Mouse (Mus musculus) neural tube, embryonic 15.5 days (tissue): ENCODE data around the gene Wfikkn2. TPM values are rescaled to one million over a fixed set of nuclear protein-coding genes. Genes with fewer than 3 reads are reported as not detected.

Experiments
- ATAC-seq: fragments of 200-750 bp; cut with Nextera tagmentation; 2 replicates; pipeline ENCODE4 v1.8.0; 2017; ENCODE audit warnings: mild to moderate bottlenecking, moderate TSS enrichment, moderate library complexity; ENCODE audit not compliant: low FRiP score
- H3K27ac ChIP-seq: fragments of 300-500 bp; sonication (generic); replicated peaks from 2 replicates; pipeline ENCODE4 v1.5.1; 2015; ENCODE audit warnings: mild to moderate bottlenecking, inconsistent platforms
- H3K27me3 ChIP-seq: fragments of 300-500 bp; sonication (generic); replicated peaks from 2 replicates; pipeline ENCODE4 v1.6.1; 2015; ENCODE audit warnings: inconsistent platforms
- H3K36me3 ChIP-seq: fragments of 300-500 bp; sonication (generic); 2 replicates; pipeline ENCODE4 v1.6.1; 2015; ENCODE audit warnings: inconsistent platforms
- H3K4me1 ChIP-seq: fragments of 300-500 bp; sonication (generic); 2 replicates; pipeline ENCODE4 v1.6.1; 2015; ENCODE audit warnings: inconsistent platforms
- H3K4me2 ChIP-seq: fragments of 300-500 bp; sonication (generic); 2 replicates; pipeline ENCODE4 v1.6.1; 2015; ENCODE audit warnings: inconsistent platforms, mild to moderate bottlenecking, moderate library complexity
- H3K4me3 ChIP-seq: fragments of 300-500 bp; sonication (generic); replicated peaks from 2 replicates; pipeline ENCODE4 v1.5.1; 2015; ENCODE audit warnings: mild to moderate bottlenecking, inconsistent platforms
- H3K9ac ChIP-seq: fragments of 300-500 bp; sonication (generic); replicated peaks from 2 replicates; pipeline ENCODE4 v1.6.1; 2015; ENCODE audit warnings: mild to moderate bottlenecking, inconsistent platforms
- H3K9me3 ChIP-seq: fragments of 300-500 bp; sonication (generic); replicated peaks from 2 replicates; pipeline ENCODE4 v1.6.1; 2016; ENCODE audit warnings: inconsistent platforms
- WGBS: fragments of 180-500 bp; shearing (Covaris S2); methylation state at CpG from one replicate; pipeline ENCODE4 v1.1.7; 2015; ENCODE audit warnings: mixed read lengths; 5-methylcytosine and 5-hydroxymethylcytosine counted together
- polyA plus RNA-seq: library from polyadenylated mRNA; unstranded; fragments of >200 nt; fragmentation: Nextera tagmentation; extraction: Ambion mirVana; gene quantifications from 2 replicates; pipeline ENCODE4 v1.2.1, GENCODE M21; 2015

Gene Wfikkn2
- polyA plus RNA-seq, 1 experiment from 2014 or later, result 3.2 TPM

DNA sequence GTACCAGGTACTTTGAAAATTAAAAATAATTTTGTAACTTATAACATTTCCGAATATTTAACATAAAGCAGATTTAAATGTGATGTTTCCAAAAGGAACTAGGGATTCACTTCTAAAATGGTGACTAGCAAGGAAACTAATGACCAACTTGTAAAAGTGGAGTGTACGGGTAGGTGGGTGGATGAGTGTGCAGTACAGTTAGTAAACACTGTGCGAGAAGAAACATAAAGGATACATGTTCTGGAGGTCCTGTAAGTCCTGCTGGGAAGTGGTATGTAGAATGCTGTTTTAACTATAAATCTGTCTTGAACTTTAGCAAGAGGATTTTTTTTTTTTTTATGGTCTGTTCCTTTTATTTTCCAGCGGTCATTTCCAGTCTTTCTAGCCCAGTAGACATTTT lies 32.8 kb downstream of the Wfikkn2 start:
- Histone ChIP-seq H3K4me3 (peak overlapping the region; percentile 94), H3K9ac (peak overlapping the region; percentile 99; the same call in 1 of the 2 replicates), H3K9me3 (no peaks in the 10 kb centered on the region), H3K4me2 (peak overlapping the region; percentile 55), H3K36me3 (peaks cover 2% of the 10 kb centered on the region; the same call in 1 of the 2 replicates), H3K4me1 (peaks cover 29% of the 10 kb centered on the region), H3K27me3 (no peaks in the 10 kb centered on the region), H3K27ac (no peak overlapping the region)
- no peak for ATAC-seq
- 28% methylated on average over 4 of the region's 4 CpGs for WGBS

DNA sequence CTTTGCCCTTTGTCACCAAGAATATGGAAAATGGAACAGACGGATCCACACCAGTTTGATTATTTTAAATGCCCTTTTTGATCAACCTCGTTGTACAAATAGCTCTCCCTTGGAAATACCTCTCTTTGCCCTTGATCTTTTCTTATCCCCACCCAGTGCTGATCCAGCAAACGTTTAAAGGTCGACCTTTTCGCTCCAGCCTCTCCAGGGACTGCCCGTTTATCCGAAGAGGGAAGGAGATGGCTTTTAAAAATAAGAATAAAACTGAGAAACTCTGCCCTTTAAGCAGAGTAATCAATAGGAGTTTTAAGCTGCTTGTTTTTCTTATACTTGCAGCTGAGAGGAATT lies 33.3 kb downstream of the Wfikkn2 start:
- Histone ChIP-seq H3K27me3 (no peaks in the 10 kb centered on the region), H3K27ac (peak overlapping the region; percentile 98), H3K4me3 (peak overlapping the region; percentile 94), H3K9me3 (no peaks in the 10 kb centered on the region), H3K4me2 (peak overlapping the region; percentile 55), H3K4me1 (peaks cover 29% of the 10 kb centered on the region), H3K36me3 (peaks cover 2% of the 10 kb centered on the region; the same call in 1 of the 2 replicates), H3K9ac (peak overlapping the region; percentile 99)
- WGBS, result 2% methylated on average over 7 of the region's 7 CpGs
- ATAC-seq, result no peak

DNA sequence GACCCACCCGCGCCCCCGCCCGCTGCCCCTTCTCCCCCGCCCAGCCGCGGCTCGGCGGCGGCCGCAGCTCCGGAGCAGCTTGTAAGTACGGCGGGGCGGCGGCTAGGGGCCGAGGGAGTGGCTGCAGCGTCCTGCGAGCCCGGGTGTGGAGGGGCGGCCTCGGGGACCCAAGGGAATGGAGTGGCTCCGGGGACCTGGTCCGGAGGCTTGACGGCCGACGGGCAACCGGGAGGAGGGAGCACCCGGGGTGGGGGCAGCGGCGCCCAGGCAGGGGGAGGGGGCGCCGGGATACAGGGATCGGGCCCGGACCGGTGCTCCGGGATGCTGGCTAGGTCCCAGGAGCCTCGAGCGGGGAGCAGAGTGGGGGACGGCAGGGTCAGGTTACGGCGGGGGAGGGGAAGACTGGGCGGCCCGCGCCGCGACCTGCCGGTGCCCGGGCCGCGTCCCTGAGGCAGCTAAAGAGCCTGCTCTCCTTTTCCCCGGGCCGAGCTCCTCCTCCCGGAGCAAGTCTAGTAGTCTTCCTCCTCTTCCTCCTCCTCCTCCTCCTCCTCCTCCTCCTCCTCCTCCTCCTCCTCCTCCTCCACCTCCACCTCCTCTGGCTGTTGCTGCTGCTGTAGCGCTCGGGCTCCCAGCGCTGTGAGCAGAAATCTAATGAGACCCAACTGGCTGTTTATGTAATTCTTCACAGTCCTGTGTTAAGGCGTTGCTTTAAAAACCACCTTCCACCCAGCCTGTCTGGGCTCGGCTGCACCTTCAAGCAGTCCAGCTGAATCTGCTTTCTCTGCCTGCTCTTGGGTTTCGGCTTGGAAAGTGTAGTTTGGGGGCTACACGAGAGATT lies 33.9 kb downstream of the Wfikkn2 start:
- no peaks in the 10 kb centered on the region for H3K9me3 ChIP-seq
- no peaks in the 10 kb centered on the region for H3K27me3 ChIP-seq
- peaks cover 2% of the 10 kb centered on the region; the same call in 1 of the 2 replicates for H3K36me3 ChIP-seq
- H3K27ac ChIP-seq, result peak overlapping the region; percentile 98
- WGBS, result 1% methylated on average over 49 of the region's 61 CpGs
- H3K4me3 ChIP-seq, result peak overlapping the region; percentile 94
- peak; percentile 16 for ATAC-seq
- H3K4me1 ChIP-seq, result peaks cover 29% of the 10 kb centered on the region
- H3K9ac ChIP-seq, result peak overlapping the region; percentile 99
- peak overlapping the region; percentile 55 for H3K4me2 ChIP-seq

DNA sequence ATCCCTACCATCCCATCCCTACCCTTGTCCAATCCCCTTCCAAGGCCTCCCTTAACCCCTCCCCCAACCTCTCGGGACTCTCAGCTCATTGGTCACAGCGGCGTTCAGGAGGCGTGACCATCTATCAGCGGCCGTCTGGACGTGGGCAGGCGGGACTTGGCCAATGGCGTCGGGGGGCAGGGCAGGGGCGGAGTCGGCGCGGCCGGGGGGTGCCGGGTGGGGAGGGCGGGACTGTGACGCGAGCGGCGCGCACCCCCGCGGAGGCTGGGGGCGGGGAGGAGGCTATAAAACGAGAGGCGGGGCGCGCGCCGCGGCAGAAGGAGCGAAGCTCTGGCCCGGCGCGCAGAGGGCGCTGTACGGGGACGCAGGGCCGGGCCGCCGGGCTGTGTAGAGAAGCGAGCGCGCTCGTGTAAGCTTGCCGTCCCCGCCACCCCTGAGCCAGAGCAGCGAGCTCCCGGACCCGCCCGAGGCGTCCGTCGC lies 34.6 kb downstream of the Wfikkn2 start, which contains the start of gene Tob1:
Gene Tob1, plus strand, starts transcription at position 331 of the 480 bp plus-strand sequence.
- Histone ChIP-seq H3K9me3 (no peaks in the 10 kb centered on the region), H3K4me2 (peak within 1 kb of the TSS; percentile 98), H3K9ac (peak within 1 kb of the TSS; percentile 99), H3K4me3 (peak within 1 kb of the TSS; percentile 94), H3K27me3 (no peaks in the 10 kb centered on the region), H3K4me1 (peaks cover 26% of the 10 kb centered on the region), H3K27ac (peak within 1 kb of the TSS; percentile 99), H3K36me3 (peaks cover 2% of the 10 kb centered on the region; the same call in 1 of the 2 replicates)
- peak; percentile 97 for ATAC-seq
- under 1% methylated on average over 41 of the region's 55 CpGs for WGBS

DNA sequence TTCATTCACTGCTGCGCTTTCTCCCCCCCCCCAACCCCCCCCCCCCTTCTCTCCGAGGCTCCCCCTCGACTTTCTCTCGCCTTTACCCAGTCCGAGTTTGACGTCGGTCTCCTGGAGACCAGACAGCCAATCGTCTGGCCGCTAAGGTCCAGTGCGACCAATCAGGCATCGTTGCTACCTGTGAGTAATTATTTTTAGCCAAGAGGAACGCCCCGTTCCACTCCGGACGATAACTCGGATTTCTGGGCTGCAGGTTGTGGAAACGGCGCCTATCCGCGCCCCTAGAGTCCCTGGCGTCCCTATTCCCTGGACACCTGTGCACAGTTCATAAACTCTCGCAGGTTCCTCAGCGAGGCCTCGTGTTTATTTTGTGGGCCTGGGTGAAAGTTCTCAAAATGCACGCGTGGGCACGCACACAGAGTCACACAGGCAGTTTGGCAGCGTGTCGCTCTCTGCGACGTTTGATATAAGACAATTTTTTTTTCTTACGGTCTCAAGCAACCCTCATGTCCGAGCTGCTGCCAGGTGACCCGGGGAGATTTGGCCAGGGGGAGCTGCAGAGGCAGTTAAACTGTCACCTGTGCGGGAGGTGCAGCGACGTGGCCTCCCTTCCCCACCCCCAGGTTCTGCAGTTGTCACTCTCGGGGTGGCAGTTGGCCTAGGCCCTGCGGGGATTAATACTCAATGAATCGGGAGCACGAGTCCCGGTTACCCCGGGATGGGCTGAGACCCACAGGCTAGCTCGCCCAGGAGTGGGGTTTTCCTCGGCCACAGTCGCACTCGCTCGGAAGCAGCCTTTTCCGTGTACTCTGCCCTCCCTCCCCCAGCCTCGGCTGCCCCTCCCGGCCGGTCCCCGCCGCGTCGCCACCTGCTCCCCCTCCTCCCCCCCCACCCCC lies 35.4 kb downstream of the Wfikkn2 start:
- Histone ChIP-seq H3K9ac (peak overlapping the region; percentile 71), H3K4me1 (peaks cover 19% of the 10 kb centered on the region), H3K27ac (peak overlapping the region; percentile 99), H3K4me2 (peak overlapping the region; percentile 98), H3K9me3 (no peaks in the 10 kb centered on the region), H3K36me3 (peaks cover under 1% of the 10 kb centered on the region; the same call in 1 of the 2 replicates), H3K4me3 (peak overlapping the region; percentile 94), H3K27me3 (no peaks in the 10 kb centered on the region)
- under 1% methylated on average over 47 of the region's 56 CpGs for WGBS
- peak; percentile 85 for ATAC-seq

DNA sequence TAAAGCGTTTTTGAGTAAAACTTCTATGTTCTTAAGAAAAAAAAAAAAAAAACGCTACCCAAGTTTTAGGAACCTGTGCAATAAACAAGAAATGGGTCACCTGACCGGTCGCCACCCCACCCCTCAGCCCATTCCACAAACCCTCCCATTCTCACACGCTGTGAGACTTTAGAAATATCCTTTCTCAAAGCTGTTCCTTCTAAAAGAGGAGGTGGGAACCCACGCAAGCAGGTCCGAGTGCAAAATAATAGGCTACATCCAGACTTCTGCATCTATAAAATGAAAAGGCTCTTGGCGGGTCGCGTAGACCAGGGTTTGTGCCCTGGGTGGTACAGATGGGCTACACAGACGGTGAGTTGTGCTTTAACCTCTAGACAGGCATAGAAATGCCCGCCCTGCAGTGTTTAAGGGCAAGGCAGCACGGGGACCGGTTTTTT lies 36.1 kb downstream of the Wfikkn2 start:
- Histone ChIP-seq H3K36me3 (no peaks in the 10 kb centered on the region; the same call in 1 of the 2 replicates), H3K27me3 (no peaks in the 10 kb centered on the region), H3K9me3 (no peaks in the 10 kb centered on the region), H3K9ac (peak overlapping the region; percentile 71), H3K4me3 (peak overlapping the region; percentile 94), H3K4me2 (peak overlapping the region; percentile 98), H3K27ac (peak overlapping the region; percentile 99), H3K4me1 (peaks cover 18% of the 10 kb centered on the region)
- 2% methylated on average over 14 of the region's 14 CpGs for WGBS
- ATAC-seq, result no peak

DNA sequence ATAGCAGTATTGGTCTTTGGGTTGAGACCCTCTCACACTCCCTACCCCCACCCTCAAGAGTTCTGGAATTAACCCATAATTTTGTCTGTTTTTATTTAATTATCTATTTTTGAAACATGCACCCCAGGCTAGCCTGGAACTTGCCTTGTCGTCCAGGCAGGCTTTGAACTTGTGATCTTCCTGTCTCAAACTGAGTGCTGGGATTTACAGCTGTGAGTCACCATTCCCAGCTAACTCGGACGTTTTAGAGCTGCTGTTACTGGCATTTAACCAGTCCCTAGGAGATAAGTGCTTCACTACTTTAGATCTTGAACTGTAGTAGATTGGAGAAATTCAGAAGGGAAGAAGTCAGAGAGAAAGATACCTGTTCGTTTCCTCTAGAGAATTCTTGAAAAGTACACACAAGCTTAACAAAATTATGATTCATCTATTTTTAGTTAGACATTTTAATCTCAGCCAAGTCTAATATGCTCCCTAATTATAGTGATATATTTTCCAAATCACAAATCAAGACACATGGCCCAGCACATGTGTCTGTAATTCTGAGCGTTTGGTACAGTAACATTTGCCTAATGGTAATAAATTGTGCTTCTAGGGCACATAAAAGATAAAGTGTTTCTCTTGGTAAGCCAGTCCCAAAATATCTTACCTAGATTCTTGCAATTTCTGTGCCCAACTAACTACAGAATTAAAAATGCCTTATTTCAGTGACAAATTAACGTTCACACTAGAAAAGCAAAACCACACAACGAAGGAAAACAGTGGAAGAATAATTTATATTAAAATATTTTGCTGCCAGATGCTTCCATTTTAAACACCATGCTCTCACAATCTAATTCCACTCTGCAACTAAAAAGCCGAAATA lies 36.8 kb downstream of the Wfikkn2 start:
- H3K9ac ChIP-seq, result no peak overlapping the region
- WGBS, result 33% methylated on average over 8 of the region's 8 CpGs
- no peak overlapping the region for H3K4me3 ChIP-seq
- peak overlapping the region; percentile 98 for H3K4me2 ChIP-seq
- H3K9me3 ChIP-seq, result no peaks in the 10 kb centered on the region
- H3K27ac ChIP-seq, result peak overlapping the region; percentile 99
- no peak for ATAC-seq
- H3K36me3 ChIP-seq, result no peaks in the 10 kb centered on the region; the same call in 1 of the 2 replicates
- H3K27me3 ChIP-seq, result no peaks in the 10 kb centered on the region
- H3K4me1 ChIP-seq, result peaks cover 12% of the 10 kb centered on the region

DNA sequence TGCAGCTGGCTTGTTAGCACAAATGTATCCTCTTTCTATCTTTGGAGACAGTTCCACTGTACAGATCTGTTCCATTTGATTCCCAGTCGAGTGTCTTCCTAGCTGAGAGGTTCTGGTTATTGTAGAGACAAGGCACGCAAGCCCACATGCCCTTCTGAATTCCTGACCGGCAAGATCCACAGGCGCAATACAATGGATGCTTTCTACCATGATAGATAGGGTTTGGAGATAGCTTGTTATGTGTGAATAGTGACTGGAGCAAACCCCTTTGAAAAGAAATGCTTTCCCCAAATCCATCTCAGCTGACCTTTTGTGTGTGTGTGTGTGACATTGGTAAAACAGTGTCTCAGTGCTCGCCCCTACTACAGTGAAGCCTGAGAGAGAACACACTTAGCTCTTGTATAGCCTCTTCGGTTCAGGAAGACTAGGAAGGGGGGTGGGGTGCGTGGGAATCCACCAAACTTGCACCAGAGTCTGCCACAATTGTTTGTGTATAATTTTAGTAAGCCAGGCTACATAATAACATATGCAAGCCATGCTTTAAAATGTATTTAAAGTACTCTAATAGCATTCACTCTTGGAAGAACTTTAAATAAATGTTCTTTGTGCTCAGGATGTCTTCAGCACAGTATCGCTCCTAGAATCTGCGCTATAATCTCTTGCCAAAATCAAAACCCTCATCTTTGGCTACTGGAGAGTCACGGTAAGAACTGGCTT lies 39.2 kb downstream of the Wfikkn2 start:
- no peaks in the 10 kb centered on the region for H3K27me3 ChIP-seq
- H3K4me2 ChIP-seq, result no peak overlapping the region
- no peaks in the 10 kb centered on the region for H3K36me3 ChIP-seq
- no peak for ATAC-seq
- H3K9ac ChIP-seq, result no peak overlapping the region
- H3K27ac ChIP-seq, result no peak overlapping the region
- no peak overlapping the region for H3K4me3 ChIP-seq
- WGBS, result 45% methylated on average over 10 of the region's 10 CpGs
- H3K9me3 ChIP-seq, result no peaks in the 10 kb centered on the region
- H3K4me1 ChIP-seq, result no peaks in the 10 kb centered on the region

DNA sequence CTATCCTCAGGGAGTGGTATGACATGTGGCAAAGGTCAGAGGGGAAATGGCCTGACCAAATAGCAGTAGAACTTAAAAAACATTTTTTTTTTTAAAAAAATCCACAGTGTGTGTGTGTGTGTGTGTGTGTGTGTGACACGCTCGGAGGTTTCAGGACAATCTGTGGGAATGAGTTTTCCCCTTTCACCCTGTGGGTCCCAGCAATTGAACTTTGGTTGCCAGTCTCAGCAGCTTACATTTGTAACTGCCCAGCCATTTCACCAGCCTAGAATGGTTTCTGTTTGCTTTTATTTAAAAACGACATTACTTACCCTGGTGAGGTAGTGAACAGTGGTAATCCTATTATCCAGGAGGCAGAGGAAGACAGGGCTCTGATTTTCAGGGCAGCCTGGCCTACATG lies 42.7 kb downstream of the Wfikkn2 start:
- Histone ChIP-seq H3K4me2 (no peak overlapping the region), H3K27me3 (no peaks in the 10 kb centered on the region), H3K27ac (no peak overlapping the region), H3K36me3 (no peaks in the 10 kb centered on the region), H3K9ac (no peak overlapping the region), H3K9me3 (no peaks in the 10 kb centered on the region), H3K4me3 (no peak overlapping the region), H3K4me1 (no peaks in the 10 kb centered on the region)
- no peak for ATAC-seq
- 89% methylated on average over 3 of the region's 3 CpGs for WGBS

DNA sequence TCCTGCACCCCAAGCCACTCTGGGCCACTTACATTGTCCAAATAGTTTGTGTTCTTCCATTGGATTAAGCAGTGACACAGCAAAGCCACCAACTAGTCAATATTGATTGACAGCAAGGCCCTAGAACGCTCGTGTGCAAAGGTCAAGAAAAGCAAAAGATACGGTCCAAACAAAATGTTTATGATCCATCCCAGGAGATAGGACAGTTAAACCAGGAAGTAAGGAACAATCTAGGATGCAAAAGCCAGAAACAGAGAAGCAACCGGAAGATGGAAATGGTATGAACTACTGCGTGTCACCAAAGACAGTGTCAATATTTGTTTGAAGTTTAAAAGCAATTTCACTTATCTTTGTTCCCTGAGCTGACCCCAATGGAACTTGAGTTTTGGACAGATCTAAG lies 43.7 kb downstream of the Wfikkn2 start:
- Histone ChIP-seq H3K27me3 (no peaks in the 10 kb centered on the region), H3K9me3 (no peaks in the 10 kb centered on the region), H3K36me3 (no peaks in the 10 kb centered on the region), H3K9ac (no peak overlapping the region), H3K4me3 (no peak overlapping the region), H3K4me1 (no peaks in the 10 kb centered on the region), H3K27ac (no peak overlapping the region), H3K4me2 (no peak overlapping the region)
- ATAC-seq, result no peak
- 89% methylated on average over 5 of the region's 5 CpGs for WGBS
